Mouse (Mus musculus): ENCODE data around the gene Vdr. TPM values are rescaled to one million over a fixed set of nuclear protein-coding genes. Genes with fewer than 3 reads are reported as not detected.
A peak's percentile ranks its signal among the peaks of the same experiment; 100 is the strongest.

Vdr gene
- polyA plus RNA-seq, 1 experiment, result 1.5 TPM

DNA sequence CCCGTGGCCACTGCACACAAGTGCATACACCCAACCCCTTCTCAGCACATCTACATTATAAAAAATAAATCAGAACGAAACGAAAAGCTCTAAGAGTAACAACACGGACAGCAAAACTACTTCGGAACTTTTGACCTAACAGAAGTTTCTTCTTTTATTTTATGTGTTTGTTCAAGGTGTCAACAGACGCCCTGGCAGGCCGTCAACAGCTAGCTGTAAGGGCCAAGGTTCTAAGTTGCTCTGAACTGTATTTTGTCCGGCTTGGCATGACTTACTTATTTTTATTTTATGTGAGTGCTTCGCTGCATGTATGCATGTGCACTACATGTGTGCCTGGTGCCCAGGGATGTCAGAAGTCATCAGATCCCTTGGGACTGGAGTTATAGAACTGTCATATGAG, 11.4 kb upstream of the Vdr start:
- no peak for DNase-seq (ENCODE audit: extremely low spot score in 1 of 2, low spot score in 1 of 2)

DNA sequence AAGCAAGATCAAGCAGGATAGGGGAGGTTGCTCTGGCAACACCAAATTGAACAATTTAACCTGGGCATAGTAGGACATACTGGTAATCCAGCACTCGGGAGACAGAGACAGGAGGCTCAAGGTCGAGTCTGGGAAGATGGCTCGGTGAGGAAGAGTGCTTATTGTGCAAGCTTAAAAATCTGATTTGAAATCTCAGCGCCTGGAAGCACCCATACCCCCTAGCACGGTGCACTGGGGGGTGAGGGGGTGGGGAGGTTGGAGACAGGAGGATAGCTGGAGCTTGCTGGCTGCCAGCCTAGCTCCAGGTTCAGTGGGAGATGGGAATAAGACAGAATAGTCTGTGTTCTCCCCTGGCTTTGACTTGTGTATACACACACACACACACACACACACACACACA, 9.9 kb upstream of the Vdr start:
- DNase-seq (ENCODE audit: extremely low spot score in 1 of 2, low spot score in 1 of 2), result no peak

DNA sequence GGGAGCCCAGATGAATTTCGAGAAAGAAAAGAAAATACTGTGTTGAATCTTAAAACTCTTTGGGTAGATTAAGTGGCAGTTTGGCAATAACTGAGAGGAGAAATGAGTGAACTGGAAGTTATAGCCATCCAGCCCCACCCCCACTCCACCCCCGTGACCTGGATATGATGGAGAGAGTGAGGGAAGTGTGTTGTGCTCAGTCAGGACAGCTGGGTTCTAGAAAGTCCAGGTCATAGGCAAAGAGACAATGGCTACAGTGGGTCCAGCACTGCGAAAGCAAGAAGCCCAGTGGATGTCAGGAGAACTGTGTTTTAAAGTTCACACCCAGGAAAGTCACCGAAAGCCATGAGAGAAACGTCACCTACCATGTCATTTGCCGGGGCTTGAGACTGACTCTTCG, 8.8 kb upstream of the Vdr start:
- no peak for DNase-seq (ENCODE audit: extremely low spot score in 1 of 2, low spot score in 1 of 2)

DNA sequence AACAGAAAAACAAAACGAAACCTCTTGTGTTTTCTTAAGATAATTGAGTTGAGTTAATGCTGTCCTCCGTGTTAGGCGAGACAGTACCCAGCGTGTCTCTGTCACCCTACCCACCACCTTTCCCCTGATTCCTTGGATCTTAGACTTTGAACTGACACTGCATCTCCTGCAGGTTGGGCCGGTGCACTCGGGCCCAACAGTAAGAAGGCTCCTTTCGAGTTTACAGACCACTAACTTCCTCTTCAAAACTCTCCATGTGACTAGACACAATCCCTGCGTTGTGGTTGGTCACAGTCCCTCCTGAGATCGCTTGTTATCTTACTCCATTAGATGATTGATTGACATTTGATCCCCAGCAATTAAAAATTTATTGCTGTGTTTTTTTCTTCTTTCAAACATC, 7.6 kb upstream of the Vdr start:
- DNase-seq (ENCODE audit: extremely low spot score in 1 of 2, low spot score in 1 of 2), result no peak

DNA sequence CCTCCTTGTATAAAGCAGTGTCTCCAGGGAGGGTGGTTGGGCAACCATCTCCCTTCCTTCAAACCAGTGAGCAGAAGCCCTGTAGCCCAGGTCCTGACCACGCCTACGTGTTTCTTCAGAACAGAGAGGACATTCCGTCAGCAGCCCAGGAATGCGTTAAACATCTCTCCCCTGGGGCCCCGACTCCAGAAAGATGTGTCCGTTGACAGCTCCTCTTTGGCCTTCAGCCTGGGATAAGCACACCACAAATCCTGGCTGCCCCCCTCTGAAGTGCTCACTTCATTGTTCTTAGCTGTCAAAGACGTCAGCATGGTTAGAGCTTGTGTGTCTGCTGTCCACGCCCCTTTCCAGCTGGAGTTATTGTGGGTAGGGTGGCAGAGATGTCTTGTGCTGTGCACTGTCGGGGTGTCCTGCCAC, 3.9 kb upstream of the Vdr start:
- DNase-seq (ENCODE audit: extremely low spot score in 1 of 2, low spot score in 1 of 2), result no peak

DNA sequence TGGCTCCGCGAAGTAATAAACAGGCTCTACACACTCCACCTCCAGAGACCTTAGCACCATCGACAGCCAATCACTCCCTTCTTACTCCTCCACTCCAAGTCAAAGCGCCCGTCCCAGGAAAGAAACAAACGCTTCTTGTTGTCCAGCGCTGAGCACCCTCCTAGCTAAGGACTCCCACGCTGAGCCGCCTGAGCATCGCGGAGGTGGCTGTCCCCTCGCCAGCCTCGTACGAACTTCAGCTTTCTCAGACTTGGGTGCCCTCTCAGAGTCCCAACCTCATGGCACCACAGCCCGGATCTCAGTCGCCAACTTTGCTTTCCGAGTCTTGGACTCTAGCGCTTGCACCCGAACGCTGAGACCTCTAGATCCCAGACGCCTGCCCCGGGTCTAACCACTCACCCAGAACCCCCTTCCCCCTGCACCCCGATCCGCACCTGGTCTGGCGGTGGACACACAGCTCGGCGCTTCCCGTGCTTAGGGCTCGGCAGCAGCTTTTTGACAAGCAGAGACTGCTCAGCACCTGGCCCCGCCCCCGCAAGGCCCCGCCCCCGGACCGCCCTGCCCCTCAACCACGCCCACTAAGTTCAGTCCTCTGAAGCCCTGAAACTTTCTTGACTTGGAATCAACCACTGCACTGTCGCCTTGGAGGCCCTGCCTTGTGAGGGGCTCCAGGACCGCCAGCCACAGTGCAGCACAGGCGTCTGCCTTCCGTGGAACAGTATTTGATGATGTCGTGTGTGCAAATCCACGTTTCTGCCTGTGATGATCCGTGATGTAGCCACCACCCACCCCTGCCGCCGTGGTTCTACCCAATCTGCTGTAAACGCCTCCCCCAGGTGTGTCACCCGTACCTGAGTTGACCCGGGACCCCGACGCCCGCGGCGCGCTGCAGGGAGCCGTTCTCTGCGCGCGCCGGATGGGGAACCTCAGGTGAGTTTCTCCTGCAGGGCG, 2.4 kb downstream of the Vdr start:
- DNase-seq (ENCODE audit: extremely low spot score in 1 of 2, low spot score in 1 of 2), result peak in 1 of 2 experiments; percentile 10

DNA sequence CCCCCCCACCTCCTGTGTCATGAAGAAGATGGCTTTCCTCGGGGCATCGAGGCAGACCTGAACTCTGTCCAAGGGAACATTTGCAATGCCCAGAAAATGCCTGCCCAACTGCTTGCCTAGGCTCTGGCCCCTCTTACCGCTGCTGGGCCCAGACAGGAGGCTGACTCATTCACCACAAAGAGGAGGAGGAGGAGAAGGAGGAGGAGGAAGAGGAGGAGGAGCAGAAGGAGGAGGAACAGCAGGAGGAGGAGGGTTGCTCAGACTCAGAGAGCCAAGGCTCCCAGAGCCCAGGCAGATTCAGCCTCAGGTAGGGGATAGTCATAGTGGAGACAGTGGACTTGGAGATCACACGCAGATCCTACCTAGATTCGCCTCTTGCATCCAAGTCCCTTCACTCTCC, 3.2 kb downstream of the Vdr start:
- peak in 1 of 2 experiments; percentile 6 for DNase-seq (ENCODE audit: extremely low spot score in 1 of 2, low spot score in 1 of 2)

DNA sequence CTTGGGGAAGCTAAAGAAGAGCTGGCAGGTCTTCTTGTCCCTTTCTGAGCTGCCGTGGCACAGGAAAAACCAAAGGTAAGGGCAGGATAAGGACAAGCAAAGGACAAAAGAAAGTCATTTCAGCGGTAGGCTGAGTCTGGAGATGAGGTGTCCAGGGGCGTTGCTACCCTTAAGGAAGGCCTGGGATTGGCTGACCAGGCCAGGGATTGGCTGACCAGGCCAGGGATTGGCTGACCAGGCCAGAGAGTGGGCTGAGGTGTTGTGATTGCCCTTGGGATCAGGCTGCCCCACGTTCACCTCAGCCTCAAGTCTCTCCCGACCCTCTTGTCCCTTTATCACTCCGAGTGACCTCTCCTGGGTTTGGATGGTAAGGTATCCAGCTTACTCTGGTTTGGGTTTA, 5.1 kb downstream of the Vdr start:
- DNase-seq (ENCODE audit: extremely low spot score in 1 of 2, low spot score in 1 of 2), result no peak

DNA sequence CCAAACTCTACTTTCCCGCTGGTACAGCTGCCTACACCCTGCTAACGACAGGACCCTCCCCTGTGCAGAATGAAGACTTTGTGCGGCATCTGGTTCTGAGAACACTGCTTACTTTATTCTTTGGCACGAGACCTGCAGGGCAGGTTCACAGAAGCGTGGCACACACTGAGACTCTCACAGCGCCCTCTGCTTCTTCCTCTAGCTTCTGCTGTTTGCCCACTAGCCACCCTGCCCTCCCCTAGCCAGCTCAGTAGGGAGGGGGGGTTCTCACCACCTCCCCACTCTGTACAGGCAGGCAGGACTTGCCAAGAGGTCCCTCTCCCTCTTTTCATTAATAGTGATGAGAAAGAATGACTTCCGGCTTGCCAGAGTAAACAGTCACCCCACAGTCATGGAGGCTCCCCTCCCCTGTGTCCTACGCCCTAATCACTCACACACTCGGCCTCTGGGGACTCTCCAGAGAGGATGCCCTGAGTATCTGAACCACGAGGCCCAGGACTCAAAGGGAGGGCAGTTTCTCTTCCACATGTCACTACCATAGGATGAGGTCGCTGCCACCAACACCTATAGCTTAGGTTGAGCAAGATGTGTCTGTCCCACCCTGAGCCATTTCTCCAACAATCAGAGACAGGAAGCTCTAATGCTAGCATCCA, 6.0 kb downstream of the Vdr start:
- no peak for DNase-seq (ENCODE audit: extremely low spot score in 1 of 2, low spot score in 1 of 2)

DNA sequence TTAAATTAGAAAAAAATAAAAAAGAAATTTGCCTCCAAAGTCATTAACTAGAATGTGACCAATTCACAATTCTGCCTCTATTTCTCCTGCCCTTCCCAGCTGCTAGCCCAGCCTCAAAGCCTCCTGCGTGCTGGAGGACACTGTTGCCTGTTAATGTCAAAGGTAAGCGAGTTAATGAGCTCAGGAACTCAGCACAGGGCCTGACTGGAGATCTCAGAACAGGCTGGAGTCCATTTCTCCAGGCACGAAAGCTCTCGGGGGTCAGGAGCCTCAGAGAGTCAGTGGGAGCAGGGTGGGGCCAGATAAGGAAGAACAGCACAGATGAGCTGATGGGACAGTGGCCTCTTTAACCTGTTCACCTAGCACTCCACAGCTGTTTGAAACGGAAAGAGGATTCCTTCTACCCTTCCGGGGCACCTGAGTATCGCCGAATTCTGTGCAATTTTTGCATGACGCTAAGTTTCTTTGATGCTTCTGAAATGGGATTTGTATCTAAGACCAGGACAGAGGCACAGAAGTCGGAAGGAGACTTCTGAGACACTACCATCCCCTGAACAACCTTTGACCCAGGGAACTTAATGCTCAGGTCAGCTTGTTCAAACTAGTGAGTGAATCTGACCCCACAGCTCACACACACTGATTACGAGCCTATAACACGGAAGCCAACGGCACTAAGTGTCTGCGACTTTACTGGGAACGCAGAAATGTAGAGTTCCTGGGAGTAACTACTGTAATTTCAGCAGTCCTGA, 7.0 kb downstream of the Vdr start:
- DNase-seq (ENCODE audit: extremely low spot score in 1 of 2, low spot score in 1 of 2), result no peak

DNA sequence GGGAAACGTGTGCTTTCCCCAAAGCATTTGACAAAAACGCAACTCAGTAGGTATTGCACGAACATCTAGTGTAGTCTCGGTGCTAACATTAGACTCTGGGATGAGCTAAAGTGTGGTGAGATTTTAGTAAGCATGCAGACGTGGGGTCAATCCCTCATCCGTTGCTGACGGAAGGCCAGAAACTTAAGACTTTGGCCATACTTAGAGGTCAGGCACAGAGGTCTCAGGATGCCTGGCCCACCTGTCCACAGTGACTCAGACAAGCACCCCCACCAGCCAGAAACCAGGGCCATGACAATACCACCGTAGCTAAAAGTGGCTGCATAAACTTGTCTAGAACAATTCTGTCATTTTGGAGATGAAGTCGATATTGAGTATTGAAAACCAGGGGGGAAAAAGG, 9.4 kb downstream of the Vdr start:
- DNase-seq (ENCODE audit: extremely low spot score in 1 of 2, low spot score in 1 of 2), result no peak

DNA sequence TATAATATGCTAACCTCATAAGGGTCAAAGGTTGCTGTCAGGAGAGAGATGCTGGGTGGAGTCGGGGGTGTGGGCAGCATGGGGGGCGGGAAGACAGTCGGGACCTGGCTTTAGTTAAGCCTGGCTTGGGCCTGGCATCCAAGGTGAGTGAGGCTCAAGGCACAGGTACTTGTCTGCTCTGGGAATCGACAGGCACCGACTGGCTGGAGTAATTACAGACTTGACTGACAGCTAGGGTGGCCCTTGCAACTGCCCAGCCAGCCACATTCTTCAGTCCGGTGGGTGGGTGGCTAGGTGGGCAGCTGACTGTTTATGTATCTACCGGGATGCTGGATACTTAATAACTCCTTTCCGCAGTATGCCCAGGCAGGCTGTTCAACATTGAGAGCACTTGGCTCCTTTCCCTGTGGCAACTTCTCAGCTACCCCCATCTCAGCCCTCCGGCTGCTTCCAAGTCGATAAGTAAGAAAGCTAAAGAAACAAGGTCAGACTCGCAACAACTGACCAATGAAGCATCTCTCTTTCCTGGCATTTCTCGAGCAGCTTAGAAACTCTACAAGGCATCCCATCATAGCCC, 10.0 kb downstream of the Vdr start:
- DNase-seq (ENCODE audit: extremely low spot score in 1 of 2, low spot score in 1 of 2), result no peak

DNA sequence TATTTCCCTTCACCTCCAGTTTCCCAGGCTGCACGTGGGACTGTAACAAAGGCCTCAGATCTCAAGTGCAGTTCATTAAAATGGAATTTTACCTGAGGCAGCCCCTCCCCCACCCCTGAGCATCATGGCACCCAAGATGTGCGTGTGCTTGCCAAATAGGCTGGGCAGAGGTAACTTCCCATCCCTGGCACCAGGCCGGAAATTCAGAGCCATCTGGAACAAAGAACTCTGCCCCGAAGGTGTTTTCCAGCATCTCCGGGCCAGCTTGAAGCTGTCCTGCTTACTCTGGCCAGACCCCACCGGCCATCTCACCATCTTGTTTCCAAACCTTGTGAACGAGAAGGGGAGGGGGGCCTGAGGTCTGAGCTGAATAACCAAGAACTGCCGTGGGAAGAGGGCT, 10.7 kb downstream of the Vdr start:
- no peak for DNase-seq (ENCODE audit: extremely low spot score in 1 of 2, low spot score in 1 of 2)

DNA sequence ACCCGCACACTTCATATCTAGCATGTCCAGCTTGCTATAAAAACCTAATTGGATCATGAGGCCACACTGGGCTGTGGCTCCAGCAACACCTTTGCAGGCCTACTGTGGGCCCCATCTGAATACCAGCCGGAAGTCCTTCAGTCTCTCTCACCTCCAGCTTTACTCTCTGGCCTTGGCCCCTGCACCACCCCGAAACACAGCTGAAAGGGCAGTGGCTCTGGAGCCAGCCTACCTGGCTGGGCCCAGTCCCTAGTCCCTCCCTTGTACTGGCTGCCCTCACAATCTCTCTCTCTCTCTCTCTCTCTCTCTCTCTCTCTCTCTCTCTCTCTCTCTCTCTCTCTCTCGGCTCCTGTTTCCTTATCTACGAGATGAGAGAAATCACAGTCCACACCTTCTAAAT, 11.6 kb downstream of the Vdr start:
- no peak for DNase-seq (ENCODE audit: extremely low spot score in 1 of 2, low spot score in 1 of 2)

DNA sequence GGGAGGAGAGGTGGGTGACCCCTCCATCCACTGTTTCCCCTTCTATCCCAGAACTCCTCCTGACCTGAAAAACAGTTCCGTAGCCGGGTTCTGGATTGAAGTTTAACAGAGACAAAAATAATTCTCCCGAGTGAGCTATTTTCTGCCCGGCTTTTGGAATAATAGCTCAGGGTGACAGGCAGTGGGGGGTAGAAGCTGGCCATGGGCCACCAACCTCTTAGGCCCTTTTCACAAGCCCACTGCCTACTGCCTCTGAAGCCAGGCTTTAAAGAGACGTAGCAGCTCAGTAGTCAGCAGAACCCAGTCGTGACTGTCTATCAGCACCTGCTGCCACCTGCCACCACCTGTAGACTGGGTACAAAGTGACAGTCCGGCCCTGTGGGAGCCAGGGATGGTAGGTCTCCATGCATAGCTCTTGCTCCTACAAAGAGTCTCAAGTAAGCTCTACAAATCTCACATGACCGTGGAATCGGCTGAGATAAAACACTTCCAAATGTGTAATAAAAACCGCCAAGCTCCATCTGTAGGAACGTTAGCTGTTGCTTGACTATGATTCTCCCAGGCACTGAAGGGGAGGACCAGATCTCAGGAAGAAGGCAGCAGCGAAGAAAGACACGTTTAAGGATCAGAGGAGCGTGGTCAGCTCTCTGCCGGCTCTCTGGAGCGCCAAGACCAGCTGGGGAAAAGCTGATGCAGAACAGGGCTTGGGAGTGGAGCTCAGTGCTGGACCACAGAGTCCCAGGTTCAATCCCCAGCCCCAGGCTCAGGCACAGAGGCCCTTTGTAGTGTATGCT, 13.4 kb downstream of the Vdr start:
- DNase-seq (ENCODE audit: extremely low spot score in 1 of 2, low spot score in 1 of 2), result peak in 1 of 2 experiments; percentile 25

DNA sequence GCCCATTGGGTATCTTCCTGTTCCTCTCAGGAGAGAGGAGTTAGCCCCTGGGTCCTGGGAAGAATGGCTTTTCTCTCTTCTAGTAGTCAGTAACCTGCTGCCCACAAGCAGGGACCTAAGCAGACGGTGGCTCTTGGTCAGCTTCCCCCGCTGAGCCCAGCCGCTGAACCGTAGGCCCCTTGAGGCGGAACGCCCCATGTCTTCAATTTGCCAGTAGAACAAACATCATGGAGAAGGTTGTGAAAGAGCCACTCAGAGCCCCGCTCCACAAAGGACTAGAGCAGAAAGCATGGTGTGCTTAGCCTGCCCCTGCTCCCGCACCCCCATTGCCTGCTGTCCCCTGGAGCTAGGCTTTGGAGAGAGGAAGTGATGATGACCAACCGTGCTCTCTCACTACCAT, 14.1 kb downstream of the Vdr start:
- no peak for DNase-seq (ENCODE audit: extremely low spot score in 1 of 2, low spot score in 1 of 2)

DNA sequence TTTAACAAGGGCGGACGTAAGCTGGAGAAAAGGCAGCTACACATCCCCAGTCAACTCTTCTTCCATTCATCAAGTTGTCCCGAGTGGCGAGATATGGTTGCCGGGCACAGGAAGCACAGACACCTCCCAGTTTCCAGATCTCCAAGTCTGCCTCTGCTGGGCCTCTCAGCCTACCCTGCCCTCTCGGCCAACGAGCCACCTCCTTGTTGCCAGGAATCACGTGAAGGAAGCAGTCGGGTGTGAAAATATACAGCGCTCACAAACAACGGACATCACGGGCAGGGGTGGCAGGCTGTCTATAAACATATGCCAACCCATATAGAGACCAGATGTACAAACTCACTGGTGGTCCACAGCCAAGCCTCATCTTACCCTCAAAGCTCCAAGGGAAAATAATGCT, 14.6 kb downstream of the Vdr start:
- DNase-seq (ENCODE audit: extremely low spot score in 1 of 2, low spot score in 1 of 2), result no peak

DNA sequence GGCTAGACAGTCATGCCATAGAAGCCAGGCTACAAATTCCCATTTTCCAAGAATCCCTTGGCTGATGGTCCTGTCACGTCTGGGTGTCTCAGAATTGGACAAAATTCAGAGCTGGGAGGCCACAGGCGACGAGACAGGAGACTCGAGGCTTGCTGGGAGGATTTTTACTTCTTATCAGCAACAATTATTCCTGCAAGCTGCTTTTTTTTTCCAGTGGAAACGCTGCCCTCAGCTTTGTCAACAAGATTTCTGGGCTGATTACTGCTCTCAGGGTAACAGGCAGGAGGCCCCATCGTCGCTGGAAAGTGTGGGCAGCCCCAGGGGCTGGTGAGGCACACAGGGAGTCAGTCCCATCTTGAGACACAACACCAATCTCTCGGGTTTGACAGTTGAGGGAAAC, 17.9 kb downstream of the Vdr start:
- DNase-seq (ENCODE audit: extremely low spot score in 1 of 2, low spot score in 1 of 2), result no peak

DNA sequence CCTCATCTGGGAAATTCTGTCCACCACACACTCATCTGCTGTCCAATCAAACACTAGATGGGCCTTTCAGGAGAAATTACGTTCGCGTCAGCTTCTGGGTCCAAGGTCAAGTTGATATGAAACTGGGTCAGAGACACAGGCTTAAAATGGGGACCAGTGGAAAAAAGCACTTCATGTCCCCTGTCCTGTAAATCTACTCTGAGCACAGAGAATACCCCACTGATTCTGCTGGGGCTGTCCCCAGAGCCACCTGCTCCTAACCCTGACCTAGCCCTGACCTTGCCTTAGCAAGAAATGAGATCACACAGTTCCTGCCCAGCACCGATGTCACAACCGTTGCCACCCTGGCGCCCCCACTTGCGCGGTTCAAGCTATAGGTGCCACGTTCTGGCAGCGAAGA, 20.0 kb downstream of the Vdr start:
- no peak for DNase-seq (ENCODE audit: extremely low spot score in 1 of 2, low spot score in 1 of 2)

DNA sequence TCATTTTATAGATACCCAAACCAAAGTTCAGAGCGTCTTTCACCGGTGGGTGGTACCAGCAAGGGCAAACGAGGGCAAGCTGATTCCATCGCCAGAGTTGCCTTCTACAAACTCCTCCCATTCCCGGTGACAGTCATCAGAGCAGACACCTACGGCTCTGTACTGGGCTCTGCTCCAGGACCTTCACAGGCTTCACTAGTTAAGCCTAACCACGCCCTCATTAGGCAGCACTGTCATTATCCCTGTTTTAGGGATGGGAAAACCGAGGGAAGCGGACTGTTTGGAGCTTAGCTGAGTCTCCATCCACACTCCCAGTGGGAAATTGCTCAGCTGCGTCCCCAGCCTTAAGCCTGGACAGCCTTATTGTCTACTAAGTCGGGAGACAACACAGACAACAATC, 20.4 kb downstream of the Vdr start:
- DNase-seq (ENCODE audit: extremely low spot score in 1 of 2, low spot score in 1 of 2), result peak in 1 of 2 experiments; percentile 56
